Mouse (Mus musculus): ENCODE measurements around the gene Dhodh.

Gene Dhodh

GRCm38 (mm10) chr8:109608271-109609152 lies at the start of gene Dhodh:
Gene Dhodh (minus strand): TSS chr8:109608673.
- DNase-seq (ENCODE audit: low spot score): peak; percentile 96

- peak; percentile 37 for DNase-seq (ENCODE audit: low spot score)
These were observed 48.4 kb upstream of the Dhodh start for GRCm38 (mm10) chr8:109656860-109657259.

- no peak for DNase-seq (ENCODE audit: low spot score)
These were observed 42.3 kb upstream of the Dhodh start for GRCm38 (mm10) chr8:109650801-109651200.

GRCm38 (mm10) chr8:109648469-109648868 lies 40.0 kb upstream of the Dhodh start:
- DNase-seq (ENCODE audit: low spot score): no peak

GRCm38 (mm10) chr8:109647331-109647730 lies 38.9 kb upstream of the Dhodh start:
- DNase-seq (ENCODE audit: low spot score): no peak

- no peak for DNase-seq (ENCODE audit: low spot score)
These were observed 32.8 kb upstream of the Dhodh start for GRCm38 (mm10) chr8:109641236-109641635.

GRCm38 (mm10) chr8:109640410-109640809 lies 31.9 kb upstream of the Dhodh start:
- DNase-seq (ENCODE audit: low spot score): no peak

GRCm38 (mm10) chr8:109638851-109639250 lies 30.4 kb upstream of the Dhodh start:
- DNase-seq (ENCODE audit: low spot score): no peak

- DNase-seq (ENCODE audit: low spot score): no peak
These were observed 26.7 kb upstream of the Dhodh start for GRCm38 (mm10) chr8:109635146-109635545.

GRCm38 (mm10) chr8:109632498-109632897 lies 24.0 kb upstream of the Dhodh start:
- DNase-seq (ENCODE audit: low spot score): no peak

GRCm38 (mm10) chr8:109628638-109629037 lies 20.2 kb upstream of the Dhodh start:
- DNase-seq (ENCODE audit: low spot score): no peak

GRCm38 (mm10) chr8:109615569-109615968 lies 7.1 kb upstream of the Dhodh start:
- no peak for DNase-seq (ENCODE audit: low spot score)

- DNase-seq (ENCODE audit: low spot score): no peak
These were observed 6.1 kb upstream of the Dhodh start, which contains the start of gene Pkd1l3 for GRCm38 (mm10) chr8:109614243-109615210. Gene Pkd1l3 (plus strand): TSS chr8:109614517.

- no peak for DNase-seq (ENCODE audit: low spot score)
These were observed 655 bp upstream of the Dhodh start for GRCm38 (mm10) chr8:109609153-109609502.

GRCm38 (mm10) chr8:109607650-109608049 lies 823 bp downstream of the Dhodh start:
- no peak for DNase-seq (ENCODE audit: low spot score)

- no peak for DNase-seq (ENCODE audit: low spot score)
These were observed 1.7 kb downstream of the Dhodh start for GRCm38 (mm10) chr8:109606725-109607124.

- DNase-seq (ENCODE audit: low spot score): no peak
These were observed 12.6 kb downstream of the Dhodh start for GRCm38 (mm10) chr8:109595854-109596253.

- DNase-seq (ENCODE audit: low spot score): no peak
These were observed 15.2 kb downstream of the Dhodh start for GRCm38 (mm10) chr8:109593117-109593788.

- DNase-seq (ENCODE audit: low spot score): no peak
These were observed 16.3 kb downstream of the Dhodh start for GRCm38 (mm10) chr8:109592164-109592563.

GRCm38 (mm10) chr8:109591367-109591766 lies 17.1 kb downstream of the Dhodh start:
- no peak for DNase-seq (ENCODE audit: low spot score)

- no peak for DNase-seq (ENCODE audit: low spot score)
These were observed 17.6 kb downstream of the Dhodh start for GRCm38 (mm10) chr8:109590901-109591300.

GRCm38 (mm10) chr8:109586972-109587504 lies 21.4 kb downstream of the Dhodh start:
- DNase-seq (ENCODE audit: low spot score): no peak

Data from left cerebral cortex, adult 11 months (tissue).